Mouse (Mus musculus) heart, embryonic 12.5 days (tissue): ENCODE measurements around the gene Gm15128. TPM values are rescaled to one million over a fixed set of nuclear protein-coding genes. Genes with fewer than 3 reads are reported as not detected.
"Not testable (repeated sequence)": the region's sequence is repeated elsewhere in the genome, so short reads cannot be mapped to it uniquely, and the experiment has no call there.

ENCODE experiments used
- ATAC-seq: fragments of 200-750 bp; cut with Nextera tagmentation; 2 replicates; pipeline ENCODE4 v1.8.0; 2017; ENCODE audit warnings: moderate TSS enrichment, moderate library complexity; ENCODE audit not compliant: insufficient number of reproducible peaks, low FRiP score
- H3K27ac ChIP-seq: fragments of 300-500 bp; sonication (generic); 2 replicates; pipeline ENCODE4 v1.5.1; 2016; ENCODE audit warnings: mild to moderate bottlenecking, moderate library complexity; ENCODE audit not compliant: poor library complexity, severe bottlenecking
- H3K27me3 ChIP-seq: fragments of 300-500 bp; sonication (generic); replicated peaks from 2 replicates; pipeline ENCODE4 v1.6.1; 2016; ENCODE audit warnings: mild to moderate bottlenecking, moderate library complexity
- H3K36me3 ChIP-seq: fragments of 300-500 bp; sonication (generic); 2 replicates; pipeline ENCODE4 v1.6.1; 2016; ENCODE audit warnings: mild to moderate bottlenecking, moderate library complexity
- H3K4me1 ChIP-seq: fragments of 300-500 bp; sonication (generic); replicated peaks from 2 replicates; pipeline ENCODE4 v1.6.1; 2016; ENCODE audit warnings: mild to moderate bottlenecking
- H3K4me2 ChIP-seq: fragments of 300-500 bp; sonication (generic); 2 replicates; pipeline ENCODE4 v1.6.1; 2016; ENCODE audit warnings: mild to moderate bottlenecking, moderate library complexity
- H3K4me3 ChIP-seq: fragments of 300-500 bp; sonication (generic); 2 replicates; pipeline ENCODE4 v1.5.1; 2016; ENCODE audit warnings: mild to moderate bottlenecking
- H3K9ac ChIP-seq: fragments of 300-500 bp; sonication (generic); 2 replicates; pipeline ENCODE4 v1.6.1; 2016; ENCODE audit warnings: mild to moderate bottlenecking, moderate library complexity
- H3K9me3 ChIP-seq: fragments of 300-500 bp; sonication (generic); replicated peaks from 2 replicates; pipeline ENCODE4 v1.6.1; 2016; ENCODE audit warnings: mild to moderate bottlenecking, moderate library complexity
- WGBS: fragments of 180-500 bp; shearing (Covaris S2); methylation state at CpG from one replicate; pipeline ENCODE4 v1.1.7; 2016; 5-methylcytosine and 5-hydroxymethylcytosine counted together
- polyA plus RNA-seq: library from polyadenylated mRNA; unstranded; fragments of >200 nt; fragmentation: Nextera tagmentation; extraction: Ambion mirVana; gene quantifications from 2 replicates; pipeline ENCODE4 v1.2.1, GENCODE M21; 2016

Gene Gm15128
- polyA plus RNA-seq = not detected in 2 replicates

GRCm38 (mm10) chrX:147765691-147766090, at the start of gene Gm15128:
Gm15128 (plus strand) TSS chrX:147765991.
- not testable (repeated sequence) for H3K4me1 ChIP-seq, H3K27me3 ChIP-seq, H3K4me3 ChIP-seq, H3K4me2 ChIP-seq, H3K36me3 ChIP-seq, H3K27ac ChIP-seq, H3K9ac ChIP-seq, ATAC-seq
- WGBS = 70% methylated on average over 7 of the region's 7 CpGs
- peaks cover 12% of the 10 kb centered on the region; the same call in 1 of the 2 replicates for H3K9me3 ChIP-seq

Other genes starting within 250 kb of the Gm15128 start
- 3.4 and 5.0 TPM in 2 replicates for gene Lrch2, start 211.9 kb upstream of the Gm15128 start, polyA plus RNA-seq
- gene Gm15080, start 227.0 kb downstream of the Gm15128 start, polyA plus RNA-seq = not detected in 2 replicates